Mouse (Mus musculus) left cerebral cortex, adult 6 months (tissue): ENCODE results near the gene Acta2. TPM values are rescaled to one million over a fixed set of nuclear protein-coding genes. Genes with fewer than 3 reads are reported as not detected.

ENCODE experiments used
- long read RNA-seq, 2 experiments: library from polyadenylated mRNA; unstranded; transcript quantifications; one replicate each; pipeline ENCODE4 v2.0.0; 2019 to 2020
- polyA plus RNA-seq: library from polyadenylated mRNA; unstranded; fragments of <200 nt; fragmentation: Nextera tagmentation; gene quantifications from 2 replicates; pipeline ENCODE4 v1.2.3, GENCODE M21; 2021

Acta2 gene
- polyA plus RNA-seq: 6.0 and 7.0 TPM in 2 replicates
- long read RNA-seq, experiment 1, transcript Acta2-201 (9 exons, 2,035 nt): major isoform, 9 of 9 reads
- long read RNA-seq, experiment 1, partial matches to known transcripts: 0 of 9 reads
- long read RNA-seq, experiment 1, other reads (novel, unspliced or antisense): 0 of 9 reads
- long read RNA-seq, experiment 2, transcript Acta2-201 (9 exons, 2,035 nt): major isoform, 5 of 9 reads
- long read RNA-seq, experiment 2, partial matches to known transcripts: 3 of 9 reads
- long read RNA-seq, experiment 2, other reads (novel, unspliced or antisense): 1 of 9 reads

DNA sequence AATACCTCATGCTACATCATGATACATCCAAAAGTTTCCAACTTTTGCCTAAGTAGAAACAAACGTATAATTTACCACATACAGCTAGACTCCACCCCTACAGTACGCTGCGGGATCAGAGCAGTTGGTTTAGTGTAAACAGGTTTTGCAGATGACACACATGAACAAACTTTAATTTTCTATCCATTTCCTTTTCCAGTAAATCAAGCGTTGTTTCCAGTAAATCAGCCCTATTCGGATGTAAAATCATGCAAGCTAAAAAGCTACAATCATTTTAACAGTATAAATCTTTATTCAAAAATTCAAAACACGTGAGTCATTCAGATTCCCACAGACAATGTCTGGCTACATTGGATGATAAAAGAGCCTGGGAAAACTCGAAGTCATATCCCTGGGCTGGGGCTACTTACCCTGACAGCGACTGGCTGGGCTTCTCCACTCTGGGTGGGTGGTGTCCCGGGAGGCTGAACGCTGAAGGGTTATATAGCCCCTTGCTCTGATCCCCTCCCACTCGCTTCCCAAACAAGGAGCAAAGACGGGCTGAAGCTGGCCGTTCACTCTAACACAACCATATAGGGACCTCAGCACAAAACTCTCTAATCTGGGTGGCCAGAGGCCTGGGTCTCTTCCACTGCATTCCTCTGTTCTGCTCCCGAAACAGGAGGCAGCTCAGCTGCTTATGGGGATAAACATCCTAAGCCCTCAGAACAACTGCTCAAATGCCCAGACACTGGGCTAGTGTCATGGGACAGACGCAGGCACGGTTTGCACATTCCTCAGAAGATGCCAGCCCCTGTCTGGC is at the start of gene Acta2:
Gene Acta2 (minus strand): TSS at position 711 of the 802 bp plus-strand sequence.

GRCm38 (mm10) chr19:34289948-34290789 is 34.8 kb upstream of the Acta2 start, which contains the start of gene Fas:
Gene Fas (plus strand): TSS chr19:34290666.

DNA sequence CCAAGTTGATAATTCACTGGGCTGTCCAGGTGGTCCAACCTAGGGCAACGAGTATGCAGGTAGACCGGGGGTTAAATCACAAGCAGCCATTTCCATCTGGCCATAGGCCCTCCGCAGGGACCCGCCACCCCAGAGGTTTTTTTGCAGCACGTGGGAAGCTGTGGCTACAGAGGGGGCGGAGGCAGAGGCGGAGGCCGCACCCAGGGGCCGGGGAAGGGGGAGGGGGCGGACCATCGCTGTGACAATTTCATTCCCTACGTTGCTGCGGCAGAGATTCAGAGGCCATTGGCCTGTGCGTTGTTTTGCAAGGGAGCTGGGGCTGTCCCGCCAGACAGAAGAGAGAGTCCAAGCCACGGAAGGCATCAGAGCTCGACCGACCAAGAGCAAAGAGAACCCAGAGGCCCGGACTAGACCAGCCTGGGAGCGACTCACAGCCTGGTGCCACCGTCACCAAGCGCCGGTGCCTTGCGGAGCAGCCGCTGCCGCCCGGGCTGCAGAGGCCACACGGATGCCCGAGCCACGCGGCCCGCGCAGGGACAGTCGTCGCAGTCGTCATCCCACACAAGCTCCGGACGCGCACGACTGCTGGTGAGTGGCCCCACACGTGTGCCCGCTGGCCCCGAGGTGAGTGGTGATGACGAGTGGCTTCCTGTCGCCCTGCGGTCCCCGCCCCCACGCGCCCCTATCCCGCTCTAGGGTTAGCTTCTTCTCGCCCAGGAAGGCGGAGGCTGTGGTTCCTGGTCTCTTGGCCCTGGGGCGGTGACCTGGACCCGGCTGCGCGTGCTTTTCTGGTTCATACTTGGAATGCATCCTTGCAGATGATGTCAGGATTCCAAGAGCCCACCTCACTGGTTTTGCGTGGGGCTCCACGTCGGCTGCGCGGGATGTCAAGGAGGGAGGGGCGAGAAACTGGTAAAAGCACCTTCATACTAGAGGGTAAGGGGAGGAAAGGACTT is 63.1 kb downstream of the Acta2 start, which contains the start of gene Stambpl1:
Gene Stambpl1 (plus strand): TSS at position 222 of the 956 bp plus-strand sequence.

Other genes starting within 250 kb of the Acta2 start
- not detected in 2 replicates for gene Lipk, start 247.3 kb downstream of the Acta2 start, polyA plus RNA-seq
- not detected in 2 replicates for gene Lipn, start 188.2 kb downstream of the Acta2 start, polyA plus RNA-seq
- 0.11 TPM in 1 of 2 replicates, not detected in the other for gene Lipm, start 154.7 kb downstream of the Acta2 start, polyA plus RNA-seq
- gene Ankrd22, start 89.5 kb downstream of the Acta2 start, polyA plus RNA-seq: 0.08 TPM in 1 of 2 replicates, not detected in the other
- gene Stambpl1, start 63.4 kb downstream of the Acta2 start, polyA plus RNA-seq: 11.7 TPM in 2 replicates
- gene Fas, start 35.1 kb upstream of the Acta2 start, polyA plus RNA-seq: 2.4 and 2.5 TPM in 2 replicates
- 0.75 and 0.87 TPM in 2 replicates for gene Ch25h, start 219.6 kb upstream of the Acta2 start, polyA plus RNA-seq